Mouse (Mus musculus) T-helper 1 cell (primary cell): ENCODE results near the gene Ankmy1.

Experiments
- in situ Hi-C: fragments of 300-600 bp; cut with MboI, MseI; formaldehyde crosslinking; loops from one replicate; pipeline ENCODE4 v1.15.1; 2025; ENCODE audit warnings: high pct_unique_total_duplicates

Gene Ankmy1

DNA sequence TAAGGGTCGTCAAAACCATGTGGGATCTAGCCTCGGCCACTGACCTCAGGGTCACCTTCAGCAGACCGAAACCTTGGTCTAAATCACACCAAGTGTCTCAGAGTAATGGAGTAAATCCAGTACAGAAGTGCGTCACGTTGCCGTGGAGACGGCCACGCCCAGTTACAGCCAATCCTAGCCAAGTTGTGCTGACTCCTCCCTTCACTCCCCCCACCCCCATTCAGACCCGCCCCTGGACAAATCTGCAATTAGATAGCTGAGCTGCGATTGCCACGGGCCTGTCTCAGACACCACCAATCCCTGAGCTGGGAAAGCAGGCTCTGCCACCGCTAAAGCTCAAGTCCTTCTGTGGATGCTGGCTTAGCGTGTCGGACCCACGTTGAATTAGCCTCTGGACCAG lies at the start of gene Ankmy1:
Ankmy1 (minus strand) TSS at position 121 of the 400 bp plus-strand sequence.
- in situ Hi-C loops = no loop called here

DNA sequence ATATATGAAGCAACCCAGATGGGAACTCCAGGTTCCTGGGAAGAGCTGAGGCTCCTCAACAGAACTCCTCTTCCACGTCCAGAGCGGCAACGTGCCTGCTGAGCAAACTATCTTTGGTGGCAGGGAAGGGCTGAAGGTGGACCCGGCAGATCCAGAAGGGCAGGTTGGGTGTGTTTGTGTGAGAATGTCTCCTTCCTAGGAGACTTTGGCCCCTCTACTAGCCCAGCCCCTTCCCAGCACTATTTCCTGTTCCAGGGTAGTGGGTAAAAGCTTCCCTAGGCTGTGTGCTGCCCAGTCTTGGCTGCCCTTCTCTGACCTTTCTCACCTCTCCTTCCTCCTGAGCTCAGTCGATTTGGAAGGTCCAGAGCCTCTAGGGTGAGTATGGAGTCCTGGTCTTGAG lies 47.9 kb upstream of the Ankmy1 start, which contains the start of gene Gpr35:
Gpr35 (plus strand) TSS at position 259 of the 400 bp plus-strand sequence.
- in situ Hi-C loops = no loop called here

DNA sequence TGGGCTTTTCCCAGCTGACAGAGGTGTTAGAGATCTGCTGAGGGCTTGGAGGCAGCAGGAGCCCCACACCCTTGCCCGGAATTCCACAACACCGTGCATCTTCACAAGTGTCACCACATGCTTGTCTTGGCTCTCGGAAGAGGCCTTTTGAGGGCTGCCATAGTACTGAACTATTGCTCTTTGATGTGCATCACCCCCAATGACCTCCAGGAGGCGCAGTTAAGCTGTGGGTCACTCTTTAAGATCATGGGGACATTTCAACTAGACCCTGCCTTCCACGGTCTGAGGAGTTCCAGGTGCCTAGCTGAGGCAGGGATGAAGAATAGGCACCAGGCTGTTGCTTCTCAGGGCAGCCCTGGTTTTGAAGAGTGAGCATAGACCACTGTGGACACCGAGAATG lies 46.7 kb upstream of the Ankmy1 start:
- in situ Hi-C loops = loop anchor here (10.0 to 25.0 kb wide), 2 partner anchors 595 to 1513 kb away; no protein-coding TSS in a partner anchor

DNA sequence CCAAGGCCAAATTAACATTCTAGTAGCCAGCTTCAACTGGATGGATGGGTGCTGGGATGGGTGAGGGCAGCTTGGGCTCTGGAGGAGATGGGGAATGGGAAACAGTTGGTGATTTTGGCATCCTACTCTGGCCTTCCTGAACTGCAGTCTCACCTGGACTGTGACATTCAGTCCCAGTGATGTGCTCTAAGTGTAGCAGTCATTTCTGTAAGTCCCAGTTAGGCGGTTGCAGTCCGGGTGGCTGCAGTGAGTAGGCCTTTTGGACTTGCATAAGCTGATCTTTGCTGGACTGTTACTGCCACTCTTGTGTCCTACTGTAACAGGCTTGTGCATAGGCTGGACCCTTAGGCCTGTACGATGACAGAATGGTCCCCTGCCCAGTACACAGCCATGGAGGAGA lies 45.3 kb upstream of the Ankmy1 start:
- in situ Hi-C loops = loop anchor here (10.0 to 25.0 kb wide), 2 partner anchors 597 to 1514 kb away; no protein-coding TSS in a partner anchor

DNA sequence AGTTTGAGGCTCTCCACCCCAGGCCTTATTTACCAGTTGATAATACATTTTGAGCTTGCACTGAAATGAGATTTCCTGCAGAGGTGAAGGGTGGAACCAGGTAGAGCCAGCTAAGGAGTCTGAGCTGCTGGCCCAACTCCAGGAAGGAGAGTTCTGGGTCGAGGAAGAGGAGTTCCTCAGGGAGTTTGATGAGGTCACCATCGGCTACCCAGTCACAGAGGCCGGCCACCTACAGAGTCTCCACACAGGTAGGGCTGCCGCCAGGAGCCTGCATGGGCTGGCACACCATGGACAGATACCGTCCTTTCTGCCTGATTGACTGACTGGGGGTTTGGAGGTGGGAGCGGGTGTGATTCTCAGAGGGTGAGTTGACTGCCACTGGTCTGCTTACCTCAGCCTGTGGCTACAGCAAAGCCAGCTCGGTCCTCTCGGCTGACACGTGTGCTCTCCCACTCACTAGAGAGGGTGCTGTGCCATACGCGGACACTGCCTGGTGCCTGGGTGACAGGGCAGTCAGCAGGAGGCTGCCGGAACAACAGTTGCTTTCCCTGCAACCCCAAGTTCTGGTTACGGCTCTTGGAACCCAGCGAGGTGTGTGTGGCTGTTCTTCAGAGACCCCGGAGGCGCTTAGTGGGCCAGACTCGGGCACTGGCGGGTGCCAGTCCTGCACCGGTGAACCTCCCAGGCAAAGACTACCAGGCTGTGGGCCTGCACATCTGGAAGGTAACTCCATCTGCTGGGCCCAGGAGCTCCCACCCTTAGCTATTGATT lies 40.7 kb upstream of the Ankmy1 start:
- in situ Hi-C loops = loop anchor here (10.0 to 25.0 kb wide), 2 partner anchors 601 to 1519 kb away; no protein-coding TSS in a partner anchor

DNA sequence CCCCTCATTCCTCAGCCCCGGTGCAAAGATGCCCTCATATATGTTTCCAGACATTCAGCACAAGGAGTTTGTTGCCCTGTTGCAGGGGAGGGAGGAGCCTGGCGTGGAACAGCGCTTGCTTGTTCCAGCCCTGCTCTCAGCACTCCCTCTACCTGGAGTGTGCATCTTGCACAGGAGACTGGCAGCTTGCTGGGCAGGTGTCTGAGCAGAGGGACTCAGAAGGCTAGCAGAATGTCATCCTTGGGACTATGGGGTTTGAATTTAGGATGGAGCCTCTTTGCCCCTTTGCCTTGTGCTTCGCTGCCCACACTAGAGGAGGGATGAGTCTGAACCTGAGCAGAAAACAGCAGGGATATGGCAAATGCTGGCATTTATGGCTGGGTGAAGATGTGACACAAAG lies 37.0 kb upstream of the Ankmy1 start:
- in situ Hi-C loops = loop anchor here (10.0 to 25.0 kb wide), 2 partner anchors 605 to 1523 kb away; no protein-coding TSS in a partner anchor

DNA sequence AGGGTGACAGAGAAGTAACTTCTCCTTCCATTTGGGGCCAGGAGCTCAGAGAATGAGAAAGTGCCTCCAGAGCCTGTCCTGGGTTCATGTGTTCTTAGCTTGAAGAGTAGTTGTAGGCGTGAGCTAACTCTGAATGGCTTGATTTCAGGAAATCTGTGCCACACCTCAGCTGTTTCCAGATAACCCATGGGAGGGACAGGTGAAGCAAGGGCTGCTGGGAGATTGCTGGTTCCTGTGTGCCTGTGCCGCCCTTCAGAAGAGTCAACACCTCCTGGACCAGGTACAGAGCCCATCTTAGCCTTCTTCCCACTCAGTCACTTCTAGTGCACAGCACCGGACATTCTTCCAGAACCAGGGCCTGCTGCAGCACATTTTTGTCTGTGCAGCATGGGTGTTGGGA lies 35.1 kb upstream of the Ankmy1 start:
- in situ Hi-C loops = loop anchor here (25.0 kb wide), 1 partner anchor 1525 kb away; no protein-coding TSS in a partner anchor

- in situ Hi-C loops = loop anchor here (25.0 kb wide), 1 partner anchor 1526 kb away; no protein-coding TSS in a partner anchor
Observed at GRCm38 (mm10) chr1:92936467-92936866, 33.8 kb upstream of the Ankmy1 start.

GRCm38 (mm10) chr1:92935977-92936376 lies 33.3 kb upstream of the Ankmy1 start:
- in situ Hi-C loops = loop anchor here (25.0 kb wide), 1 partner anchor 1526 kb away; no protein-coding TSS in a partner anchor

- in situ Hi-C loops = loop anchor here (25.0 kb wide), 1 partner anchor 1527 kb away; no protein-coding TSS in a partner anchor
Observed at GRCm38 (mm10) chr1:92935054-92935962, 32.6 kb upstream of the Ankmy1 start.

DNA sequence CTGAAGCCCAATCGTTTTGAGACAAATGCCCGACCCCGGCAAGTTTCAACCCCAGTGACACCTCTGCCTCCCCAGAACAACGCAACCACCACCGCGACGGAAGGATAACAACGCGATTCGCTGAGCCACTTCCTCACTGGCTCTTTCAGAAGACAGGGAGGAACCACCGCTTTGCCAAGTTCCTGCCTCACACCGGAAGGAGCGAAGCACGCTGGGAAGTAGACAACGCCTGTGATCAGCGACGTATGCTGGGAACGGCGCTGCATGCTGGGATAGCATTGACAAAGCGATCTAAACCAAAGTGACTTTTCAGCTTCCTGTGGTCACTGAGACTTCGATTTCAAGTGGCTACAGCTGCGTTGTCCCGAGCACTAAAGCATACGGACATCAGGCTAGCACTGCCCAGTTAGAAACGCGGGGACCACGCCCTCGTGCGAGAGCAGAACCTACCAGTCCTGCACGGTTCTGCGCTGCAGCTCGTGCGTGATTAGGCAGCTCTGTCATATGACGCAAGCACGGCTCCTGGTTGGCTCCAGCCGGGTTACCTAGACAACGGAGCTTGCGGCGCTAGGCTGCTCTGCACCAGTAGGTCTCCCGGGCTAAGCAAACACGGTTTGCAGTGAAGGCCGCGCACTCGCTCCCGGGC lies 31.6 kb upstream of the Ankmy1 start, which contains the start of gene Capn10:
Capn10 (plus strand) TSS at position 195 of the 646 bp plus-strand sequence.
- in situ Hi-C loops = loop anchor here (25.0 kb wide), 1 partner anchor 1528 kb away; no protein-coding TSS in a partner anchor

- in situ Hi-C loops = loop anchor here (25.0 kb wide), 1 partner anchor 1529 kb away; no protein-coding TSS in a partner anchor
Observed at GRCm38 (mm10) chr1:92933611-92934010, 30.9 kb upstream of the Ankmy1 start.

GRCm38 (mm10) chr1:92930171-92930706 lies 27.5 kb upstream of the Ankmy1 start:
- in situ Hi-C loops = loop anchor here (25.0 kb wide), 1 partner anchor 1532 kb away; no protein-coding TSS in a partner anchor

DNA sequence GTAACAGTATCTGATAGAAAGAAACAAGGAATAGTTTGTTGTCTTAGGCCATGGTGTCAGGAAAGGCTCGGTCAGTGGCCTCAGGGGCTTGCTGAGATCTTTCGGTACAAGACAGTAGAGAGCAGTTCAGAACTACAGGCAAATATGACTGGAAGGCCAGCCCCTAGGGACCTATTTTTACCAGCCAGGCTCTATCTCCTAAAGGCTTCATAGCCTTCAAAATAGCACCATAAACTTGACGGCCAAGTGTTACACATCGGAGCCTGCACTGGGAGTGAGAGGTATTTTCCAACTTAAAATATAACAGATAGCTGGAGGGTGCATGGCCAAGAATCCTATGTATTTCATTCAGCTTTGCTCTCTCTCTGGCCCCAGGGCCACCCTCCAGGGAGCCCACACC lies 18.8 kb upstream of the Ankmy1 start:
- in situ Hi-C loops = no loop called here

- in situ Hi-C loops = no loop called here
Observed at GRCm38 (mm10) chr1:92920474-92921200, 17.9 kb upstream of the Ankmy1 start.

GRCm38 (mm10) chr1:92919775-92920174 lies 17.1 kb upstream of the Ankmy1 start:
- in situ Hi-C loops = no loop called here

DNA sequence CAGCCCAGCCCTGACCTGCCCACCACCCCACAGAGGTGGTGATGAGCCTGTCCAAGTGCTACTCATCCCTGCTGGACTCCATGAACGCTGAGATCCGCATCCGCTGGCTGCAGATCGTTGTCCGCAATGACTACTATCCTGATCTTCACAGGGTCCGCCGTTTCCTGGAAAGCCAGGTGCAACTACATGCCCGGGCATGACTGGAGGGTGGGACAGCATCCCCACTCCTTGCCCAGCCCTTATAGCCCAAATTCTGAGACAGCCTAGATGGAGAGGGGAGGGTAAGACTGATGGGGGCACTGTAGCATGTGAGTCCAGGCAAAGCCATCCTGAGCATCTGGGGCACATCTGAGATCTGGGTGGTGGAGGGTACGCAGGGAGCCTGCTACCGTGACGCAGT lies 16.4 kb upstream of the Ankmy1 start:
- in situ Hi-C loops = no loop called here

DNA sequence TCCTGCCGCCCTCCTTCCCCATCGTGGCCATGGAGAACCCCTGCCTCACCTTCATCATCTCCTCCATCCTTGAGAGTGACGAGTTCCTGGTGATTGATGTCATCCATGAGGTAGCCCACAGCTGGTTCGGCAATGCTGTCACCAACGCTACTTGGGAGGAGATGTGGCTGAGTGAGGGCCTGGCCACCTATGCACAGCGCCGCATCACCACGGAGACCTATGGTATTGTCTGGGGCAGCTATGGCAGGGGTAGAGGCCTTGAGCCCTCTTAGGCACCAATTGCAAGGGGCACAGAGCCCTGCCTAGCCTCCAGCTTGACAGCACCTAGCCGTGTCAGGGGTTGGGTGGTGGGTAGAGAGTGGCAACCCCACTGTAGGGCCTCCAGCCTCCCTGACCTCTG lies 14.0 kb upstream of the Ankmy1 start:
- in situ Hi-C loops = no loop called here

DNA sequence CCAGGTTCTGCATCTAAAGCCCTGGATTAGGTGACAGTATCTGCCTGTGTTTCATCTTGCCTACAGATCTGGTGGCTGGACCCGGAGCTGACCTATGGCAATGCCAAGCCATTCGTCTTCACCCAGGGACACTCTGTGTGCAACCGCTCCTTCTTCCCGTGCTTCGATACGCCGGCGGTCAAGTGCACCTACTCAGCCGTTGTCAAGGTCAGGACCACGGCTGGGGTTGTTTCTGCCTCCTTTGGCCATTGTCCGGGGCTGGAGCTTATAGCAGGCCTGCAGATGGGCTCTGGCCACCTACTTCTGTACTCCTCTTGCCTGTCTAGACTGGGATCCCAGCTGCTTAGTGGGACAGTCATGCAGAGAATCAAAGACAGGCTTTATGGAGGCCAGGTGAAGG lies 12.3 kb upstream of the Ankmy1 start:
- in situ Hi-C loops = no loop called here

DNA sequence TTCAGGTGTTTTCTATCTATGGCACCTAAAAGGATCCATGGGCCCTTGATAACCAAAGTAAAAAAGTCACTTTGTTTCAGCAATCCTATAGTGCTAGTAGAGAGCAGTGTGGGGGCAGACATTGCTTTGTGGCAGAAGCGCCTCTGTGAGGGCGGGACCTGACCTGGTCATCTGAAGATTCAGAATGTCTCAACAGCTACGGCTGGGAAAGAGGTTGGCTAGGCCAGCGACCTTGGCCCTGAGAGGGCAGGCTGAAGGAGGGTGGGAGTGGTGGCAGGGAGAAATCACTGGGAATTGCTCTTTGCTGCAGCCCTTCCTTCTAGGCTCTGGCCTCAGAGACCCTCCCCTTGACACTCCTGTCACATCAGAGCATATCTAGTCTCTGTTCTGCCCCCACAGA lies 11.5 kb upstream of the Ankmy1 start:
- in situ Hi-C loops = no loop called here
